Mouse (Mus musculus): ENCODE results near the gene Plpp1.

The Plpp1 gene

GRCm38 (mm10) chr13:112772861-112773260 is 27.7 kb upstream of the Plpp1 start:
- WGBS = 89% methylated on average over 14 of the region's 14 CpGs

GRCm38 (mm10) chr13:112773991-112774675 is 26.5 kb upstream of the Plpp1 start:
- 99% methylated on average over 3 of the region's 3 CpGs for whole genome bisulfite sequencing

- 84% methylated on average over 10 of the region's 10 CpGs for WGBS
These were observed 24.7 kb upstream of the Plpp1 start for GRCm38 (mm10) chr13:112775856-112776255.

- WGBS = 84% methylated on average over 5 of the region's 5 CpGs
These were observed 22.2 kb upstream of the Plpp1 start for GRCm38 (mm10) chr13:112778407-112778806.

GRCm38 (mm10) chr13:112785305-112785704 is 15.3 kb upstream of the Plpp1 start:
- 72% methylated on average over 7 of the region's 7 CpGs for WGBS

GRCm38 (mm10) chr13:112786142-112786541 is 14.4 kb upstream of the Plpp1 start:
- WGBS = 68% methylated on average over 3 of the region's 3 CpGs

GRCm38 (mm10) chr13:112786942-112787533 is 13.6 kb upstream of the Plpp1 start:
- 78% methylated on average over 10 of the region's 10 CpGs for WGBS

GRCm38 (mm10) chr13:112790774-112791173 is 9.8 kb upstream of the Plpp1 start:
- 86% methylated on average over 5 of the region's 5 CpGs for WGBS

GRCm38 (mm10) chr13:112791906-112792305 is 8.7 kb upstream of the Plpp1 start:
- WGBS = 68% methylated on average over 5 of the region's 5 CpGs

- 96% methylated on average over 9 of the region's 9 CpGs for WGBS
These were observed 2.2 kb upstream of the Plpp1 start for GRCm38 (mm10) chr13:112798243-112798952.

- 85% methylated on average over 9 of the region's 9 CpGs for WGBS
These were observed 1.7 kb upstream of the Plpp1 start for GRCm38 (mm10) chr13:112798953-112799305.

- 78% methylated on average over 8 of the region's 8 CpGs for WGBS
These were observed 811 bp upstream of the Plpp1 start for GRCm38 (mm10) chr13:112799721-112800241.

- WGBS = 4% methylated on average over 17 of the region's 23 CpGs
These were observed 901 bp downstream of the Plpp1 start for GRCm38 (mm10) chr13:112801381-112802004.

- 85% methylated on average over 7 of the region's 7 CpGs for WGBS
These were observed 2.5 kb downstream of the Plpp1 start for GRCm38 (mm10) chr13:112803106-112803505.

GRCm38 (mm10) chr13:112803661-112804060 is 3.1 kb downstream of the Plpp1 start:
- WGBS = 97% methylated on average over 4 of the region's 4 CpGs

GRCm38 (mm10) chr13:112805529-112805928 is 4.9 kb downstream of the Plpp1 start:
- 97% methylated on average over 3 of the region's 3 CpGs for WGBS

GRCm38 (mm10) chr13:112807936-112808667 is 7.5 kb downstream of the Plpp1 start:
- WGBS = 73% methylated on average over 10 of the region's 10 CpGs

- 77% methylated on average over 7 of the region's 7 CpGs for WGBS
These were observed 9.1 kb downstream of the Plpp1 start for GRCm38 (mm10) chr13:112809504-112810247.

GRCm38 (mm10) chr13:112810248-112810645 is 9.7 kb downstream of the Plpp1 start:
- WGBS = 39% methylated on average over 4 of the region's 4 CpGs

GRCm38 (mm10) chr13:112810751-112811150 is 10.2 kb downstream of the Plpp1 start:
- WGBS = 39% methylated on average over 9 of the region's 9 CpGs

Measured in cerebral cortex, adult 2 months (tissue).